8 mouse cellular contexts compared by ENCODE assay signal in genomic region chrX:52164738-52165554, GRCm38 (mm10). TPM values are rescaled to one million over a fixed set of nuclear protein-coding genes. Genes with fewer than 3 reads are reported as not detected.
DNase-seq lines count a peak whose midpoint lies in the region; ATAC-seq and TF ChIP-seq lines count a peak whose summit lies in the region.

Gene Gpc4, minus strand, starts transcription at chrX:52165252.

- peak; percentile 84 for ATAC-seq in heart, embryonic 11.5 days (replicated peaks; ENCODE audit: insufficient number of reproducible peaks, low FRiP score, low TSS enrichment)
- ATAC-seq in kidney, embryonic 14.5 days (ENCODE audit: low FRiP score, low TSS enrichment) = peak; percentile 95
- peak; percentile 89 for ATAC-seq in midbrain, postnatal 0 days (ENCODE audit: low FRiP score)

- H3K79me2 ChIP-seq in liver, adult 2 months (ENCODE audit: control insufficient read depth, insufficient read depth, low read length) = peaks cover 18% of the 10 kb centered on the region; the same call in 1 of the 2 replicates

- H3K27me3 ChIP-seq in heart, embryonic 11.5 days (ENCODE audit: control insufficient read depth, insufficient read depth, low read length) = peaks cover 3% of the 10 kb centered on the region; the same call in 1 of the 2 replicates
- H3K27me3 ChIP-seq in kidney, embryonic 14.5 days (ENCODE audit: control insufficient read depth, insufficient read depth, low read length) = no peaks in the 10 kb centered on the region
- no peaks in the 10 kb centered on the region for H3K27me3 ChIP-seq in liver, adult 2 months (ENCODE audit: control insufficient read depth, insufficient read depth, low read length)
- no peaks in the 10 kb centered on the region; the same call in 1 of the 2 replicates for H3K27me3 ChIP-seq in midbrain, postnatal 0 days (ENCODE audit: insufficient read depth, low read length)
- H3K27me3 ChIP-seq in testis, adult 2 months (ENCODE audit: control insufficient read depth, insufficient read depth, low read length) = no peaks in the 10 kb centered on the region

- H3K36me3 ChIP-seq in heart, embryonic 11.5 days (ENCODE audit: control insufficient read depth, insufficient read depth, low read length) = no peaks in the 10 kb centered on the region
- H3K36me3 ChIP-seq in kidney, embryonic 14.5 days (ENCODE audit: control insufficient read depth, insufficient read depth, low read length) = no peaks in the 10 kb centered on the region
- H3K36me3 ChIP-seq in liver, adult 2 months (ENCODE audit: control insufficient read depth, insufficient read depth, low read length) = no peaks in the 10 kb centered on the region
- no peaks in the 10 kb centered on the region for H3K36me3 ChIP-seq in midbrain, postnatal 0 days (ENCODE audit: insufficient read depth, low read length)
- no peaks in the 10 kb centered on the region for H3K36me3 ChIP-seq in testis, adult 2 months (ENCODE audit: control insufficient read depth, insufficient read depth, low read length)

- H3K9me3 ChIP-seq in heart, embryonic 11.5 days (replicated peaks; ENCODE audit: control insufficient read depth, low read length) = no peaks in the 10 kb centered on the region
- no peaks in the 10 kb centered on the region for H3K9me3 ChIP-seq in kidney, embryonic 14.5 days (ENCODE audit: control insufficient read depth, low read length)
- H3K9me3 ChIP-seq in midbrain, postnatal 0 days (ENCODE audit: low read length) = 0 out of 2 replicates have a peak, but pooled peaks cover 4% of the 10 kb centered on the region

- DNase-seq in thymus, postnatal 14 days = peak; percentile 2
- DNase-seq in thymus, postnatal 10 days (ENCODE audit: low spot score in 2 of 2) = no peak
- peak; percentile 60 for DNase-seq in liver, adult 2 months (ENCODE audit: extremely low read depth, low read depth, low spot score)
- DNase-seq in midbrain, postnatal 0 days (ENCODE audit: low spot score) = peak; percentile 57

- WGBS in heart, embryonic 11.5 days (ENCODE audit: insufficient replicate concordance) = 21% methylated on average over 39 of the region's 76 CpGs
- WGBS in kidney, embryonic 14.5 days = 25% methylated on average over 55 of the region's 76 CpGs
- under 1% methylated on average over 40 of the region's 76 CpGs for WGBS in liver, adult 2 months
- WGBS in midbrain, postnatal 0 days = 26% methylated on average over 32 of the region's 76 CpGs

- H3K4me2 ChIP-seq in heart, embryonic 11.5 days = peak within 1 kb of the TSS; percentile 73
- peak within 1 kb of the TSS; percentile 59 for H3K4me2 ChIP-seq in kidney, embryonic 14.5 days (replicated peaks; ENCODE audit: low read depth, low read length)
- H3K4me2 ChIP-seq in midbrain, postnatal 0 days (ENCODE audit: low read depth, low read length, poor library complexity, severe bottlenecking) = peak within 1 kb of the TSS; percentile 82

- peak within 1 kb of the TSS; percentile 95 for H3K4me3 ChIP-seq in embryonic fibroblast, embryonic 13.5 days (ENCODE audit: insufficient read depth, low read length)
- peak within 1 kb of the TSS; percentile 63 for H3K4me3 ChIP-seq in heart, embryonic 11.5 days (ENCODE audit: low read depth, low read length)
- peak within 1 kb of the TSS; percentile 46 for H3K4me3 ChIP-seq in kidney, embryonic 14.5 days (ENCODE audit: low read length)
- peak within 1 kb of the TSS; percentile 99 for H3K4me3 ChIP-seq in liver, adult 2 months (ENCODE audit: insufficient read depth, low read depth, low read length)
- peak within 1 kb of the TSS; percentile 45 for H3K4me3 ChIP-seq in midbrain, postnatal 0 days (ENCODE audit: low read depth, low read length)
- H3K4me3 ChIP-seq in testis, adult 2 months (ENCODE audit: control insufficient read depth, low read depth, low read length) = peak within 1 kb of the TSS; percentile 86

- peak within 1 kb of the TSS; percentile 78 for H3K9ac ChIP-seq in heart, embryonic 11.5 days (ENCODE audit: low read depth, low read length)
- peak within 1 kb of the TSS; percentile 59 for H3K9ac ChIP-seq in kidney, embryonic 14.5 days (ENCODE audit: low read depth, low read length)
- H3K9ac ChIP-seq in liver, adult 2 months (ENCODE audit: low read depth, low read length) = peak within 1 kb of the TSS; percentile 100
- H3K9ac ChIP-seq in midbrain, postnatal 0 days (replicated peaks; ENCODE audit: low read length, poor library complexity, severe bottlenecking) = peak within 1 kb of the TSS; percentile 44; the same call in 1 of the 2 replicates

- no peak for TF ChIP-seq CTCF in embryonic fibroblast, embryonic 13.5 days (IDR thresholded peaks at IDR 0.05; ENCODE audit: borderline replicate concordance, insufficient read depth, low read length)
- TF ChIP-seq CTCF in liver, adult 2 months (IDR thresholded peaks at IDR 0.05; ENCODE audit: low read depth, low read length) = peak; percentile 31
- TF ChIP-seq CTCF in midbrain, postnatal 0 days (IDR thresholded peaks at IDR 0.05) = peak; percentile 21; the same call in 1 of the 2 replicates
- no peak for TF ChIP-seq CTCF in testis, adult 2 months (IDR thresholded peaks at IDR 0.05; ENCODE audit: control insufficient read depth, insufficient read depth, insufficient replicate concordance, low read depth, low read length)

- TF ChIP-seq POLR2A in embryonic fibroblast, embryonic 13.5 days (IDR thresholded peaks at IDR 0.05; ENCODE audit: low read depth, low read length) = peak; percentile 95
- TF ChIP-seq POLR2A in liver, adult 2 months (IDR thresholded peaks at IDR 0.05; ENCODE audit: extremely low read depth, insufficient read depth, low read length) = peak; percentile 92
- TF ChIP-seq POLR2A in testis, adult 2 months (IDR thresholded peaks at IDR 0.05; ENCODE audit: control insufficient read depth, low read depth, low read length) = peak; percentile 49; the same call in 1 of the 2 replicates

- H3K4me1 ChIP-seq in embryonic fibroblast, embryonic 13.5 days (ENCODE audit: control insufficient read depth, insufficient read depth, low read length) = no peaks in the 10 kb centered on the region
- H3K4me1 ChIP-seq in heart, embryonic 11.5 days (ENCODE audit: control insufficient read depth, insufficient read depth, low read length) = no peaks in the 10 kb centered on the region
- H3K4me1 ChIP-seq in kidney, embryonic 14.5 days (ENCODE audit: control insufficient read depth, insufficient read depth, low read length) = no peaks in the 10 kb centered on the region
- no peaks in the 10 kb centered on the region for H3K4me1 ChIP-seq in liver, adult 2 months (ENCODE audit: control insufficient read depth, insufficient read depth, low read length)
- H3K4me1 ChIP-seq in midbrain, postnatal 0 days (ENCODE audit: insufficient read depth, low read length) = no peaks in the 10 kb centered on the region
- H3K4me1 ChIP-seq in testis, adult 2 months (ENCODE audit: control insufficient read depth, insufficient read depth, low read length) = peaks cover 4% of the 10 kb centered on the region

- peak within 1 kb of the TSS; percentile 34; the same call in 1 of the 2 replicates for H3K27ac ChIP-seq in embryonic fibroblast, embryonic 13.5 days (ENCODE audit: insufficient read depth, low read length)
- peak within 1 kb of the TSS; percentile 68 for H3K27ac ChIP-seq in heart, embryonic 11.5 days (ENCODE audit: low read depth, low read length)
- H3K27ac ChIP-seq in kidney, embryonic 14.5 days (ENCODE audit: low read depth, low read length) = 0 out of 2 replicates have a peak within 1 kb of the TSS, but pooled peaks have one; percentile 11
- H3K27ac ChIP-seq in liver, adult 2 months (replicated peaks; ENCODE audit: insufficient read depth, low read depth, low read length) = peak within 1 kb of the TSS; percentile 97
- no peak within 1 kb of the TSS for H3K27ac ChIP-seq in midbrain, postnatal 0 days (ENCODE audit: low read depth, low read length)
- peak within 1 kb of the TSS; percentile 50 for H3K27ac ChIP-seq in testis, adult 2 months (ENCODE audit: control insufficient read depth, insufficient read depth, low read depth, low read length)

RNA-seq across cellular contexts. Expression of gene Gpc4, which starts in this region (rescaled TPM):
- polyA plus RNA-seq in embryonic fibroblast, embryonic 13.5 days (2011; ENCODE audit: insufficient read length, low read depth, missing spikeins) = 214 and 232 TPM in 2 replicates
- 37.2 and 51.9 TPM in 2 replicates for polyA plus RNA-seq in heart, embryonic 11.5 days (2014; fragmentation: Nextera tagmentation; extraction: Ambion mirVana)
- 16.9 and 38.0 TPM in 2 replicates for polyA plus RNA-seq in kidney, embryonic 14.5 days (2014; fragmentation: Nextera tagmentation; extraction: Ambion mirVana)
- total RNA-seq in liver, adult 2 months (2014; rRNA removed) = 30.3 and 35.7 TPM in 2 replicates
- polyA plus RNA-seq in liver, adult 2 months (2012; rRNA removed) = 29.7 and 30.8 TPM in 2 replicates
- total RNA-seq in midbrain, postnatal 0 days (2014; rRNA removed) = 1.6 and 4.1 TPM in 2 replicates
- 7.2 and 7.6 TPM in 2 replicates for polyA plus RNA-seq in midbrain, postnatal 0 days (2015; fragmentation: Nextera tagmentation; extraction: Ambion mirVana)
- polyA plus RNA-seq in testis, adult 2 months (2012; rRNA removed) = 7.5 and 12.2 TPM in 2 replicates

Comparison
In these comparisons a context has a peak if more than half of its experiments do, and no peak if none do; other contexts are left out.
1. DNase-seq: peak in thymus, postnatal 14 days (single experiment), liver, adult 2 months (single experiment) and midbrain, postnatal 0 days (single experiment); none in thymus, postnatal 10 days (0 of 2).
2. H3K4me3 ChIP-seq: peak in every context shown above with its lines; median percentile 99 in liver, adult 2 months; 95 in embryonic fibroblast, embryonic 13.5 days; 86 in testis, adult 2 months; 63 in heart, embryonic 11.5 days; 46 in kidney, embryonic 14.5 days; 45 in midbrain, postnatal 0 days.
3. CTCF ChIP-seq: peak in liver, adult 2 months (single experiment) and midbrain, postnatal 0 days (single experiment); none in embryonic fibroblast, embryonic 13.5 days (single experiment) and testis, adult 2 months (single experiment).
4. H3K9ac ChIP-seq: peak in every context shown above with its lines; median percentile 100 in liver, adult 2 months; 78 in heart, embryonic 11.5 days; 59 in kidney, embryonic 14.5 days; 44 in midbrain, postnatal 0 days.
5. Peak in every context shown above with its lines, with median percentiles within 50 percentile points of each other: POLR2A ChIP-seq, ATAC-seq and H3K4me2 ChIP-seq.